ENCODE assay signal across 27 mouse cellular contexts in genomic region chr6:114722046-114722445, GRCm38 (mm10).
DNase-seq lines count a peak whose midpoint lies in the region; ATAC-seq and TF ChIP-seq lines count a peak whose summit lies in the region.
"Had no signal": no experiment of that assay in that cellular context is flagged by ENCODE, and none has a peak within 500 bp of the region (broad histone marks: within the 10 kb centered on the region; RNA-seq: fewer than 3 reads in every experiment).

No protein-coding gene starts in this region.

- peak overlapping the region; percentile 48; the same call in 1 of the 2 replicates for H3K27ac ChIP-seq in left cerebral cortex, adult 2 months
- H3K27ac ChIP-seq: embryonic facial prominence, embryonic 13.5 days; embryonic facial prominence, embryonic 15.5 days; forebrain, embryonic 10.5 days; forebrain, embryonic 12.5 days had no signal

- TF ChIP-seq CTCF in left cerebral cortex, adult 2 months (IDR thresholded peaks at IDR 0.05): no peak

- intact Hi-C loops in left cerebral cortex, adult 2 months (cut with DNase I): loop anchor here (5.0 kb wide), 2 partner anchors 285 to 305 kb away; no protein-coding TSS in a partner anchor
- intact Hi-C loops in left cerebral cortex, postnatal 25 days (cut with DNase I): loop anchor here (2.0 to 5.0 kb wide), 2 partner anchors 285 to 310 kb away; no protein-coding TSS in a partner anchor
- intact Hi-C loops in left cerebral cortex, postnatal 10 days (cut with DNase I): loop anchor here (5.0 kb wide), 1 partner anchor 300 kb away; no protein-coding TSS in a partner anchor

- peak; percentile 50 for ATAC-seq in frontal cortex, adult (ENCODE audit: low TSS enrichment)
- ATAC-seq: activated CD4-positive, CD25-positive, alpha-beta regulatory T cell, adult 4 months; CD4-positive, CD25-positive, alpha-beta regulatory T cell, adult 4 months; forebrain, embryonic 14.5 days; forebrain, embryonic 16.5 days; Patski had no signal

- no peak for DNase-seq in frontal cortex, postnatal 14 days (ENCODE audit: low spot score in 2 of 2)
- no peak for DNase-seq in left cerebral cortex, adult 2 months (ENCODE audit: extremely low spot score in 1 of 2, low spot score in 2 of 2)
- no peak for DNase-seq in left cerebral cortex, adult 8-10 months (ENCODE audit: low spot score in 2 of 2)
- peak; percentile 20 to 67 for DNase-seq in left cerebral cortex, postnatal 25 days (ENCODE audit: low spot score in 2 of 2)
- no peak for DNase-seq in left cerebral cortex, postnatal 10 days (ENCODE audit: extremely low spot score in 1 of 2, low spot score in 2 of 2)
- DNase-seq: adrenal gland, adult 8-10 months; adrenal gland, postnatal 14 days; adrenal gland, postnatal 36 days; B cell, adult 2 months; cerebellum, adult 11 months; cerebellum, adult 18-20 months; cerebellum, adult 8-10 months; cerebellum, adult 9-11 months; cerebellum, postnatal 14 days; cerebellum, postnatal 36 days; embryo, embryonic 11 days had no signal

- no peak overlapping the region for H3K4me3 ChIP-seq in left cerebral cortex, adult 2 months
- H3K4me3 ChIP-seq: embryonic facial prominence, embryonic 13.5 days; embryonic facial prominence, embryonic 15.5 days; erythroblast, embryonic 14.5 days; forebrain, embryonic 10.5 days; forebrain, embryonic 12.5 days had no signal

Comparison
In these comparisons a context has a peak if more than half of its experiments do, and no peak if none do; other contexts are left out.
1. DNase-seq: peak in left cerebral cortex, postnatal 25 days (2 of 2); none in frontal cortex, postnatal 14 days (0 of 2), left cerebral cortex, adult 2 months (0 of 2), left cerebral cortex, adult 8-10 months (0 of 2) and left cerebral cortex, postnatal 10 days (0 of 2).